Mouse (Mus musculus): ENCODE results near the gene Clasrp. TPM values are rescaled to one million over a fixed set of nuclear protein-coding genes. Genes with fewer than 3 reads are reported as not detected.

The Clasrp gene
- polyA plus RNA-seq, 1 experiment from 2014 or later, result 19.0 TPM

DNA sequence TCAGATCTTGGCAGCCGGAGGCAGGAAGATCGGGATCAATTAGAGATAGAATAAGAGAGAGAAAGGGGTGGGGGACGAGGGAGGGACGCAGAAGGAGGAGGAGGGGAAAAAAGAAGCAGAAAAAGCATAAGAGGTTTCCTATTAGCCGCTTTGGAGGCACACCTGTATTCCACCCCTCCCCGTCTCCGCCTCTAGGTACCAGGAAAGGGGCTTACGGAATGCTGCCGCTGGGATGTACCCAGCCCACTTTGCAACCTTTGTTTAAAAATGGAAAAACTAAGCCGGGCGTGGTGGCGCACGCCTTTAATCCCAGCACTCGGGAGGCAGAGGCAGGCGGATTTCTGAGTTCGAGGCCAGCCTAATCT is 30.5 kb downstream of the Clasrp start:
- Histone ChIP-seq H3K4me1 (replicated peaks; ENCODE audit: control insufficient read depth, insufficient read depth) (peaks cover 7% of the 10 kb centered on the region), H3K4me2 (replicated peaks; ENCODE audit: low read depth) (peak overlapping the region; percentile 92), H3K27ac (replicated peaks) (peak overlapping the region; percentile 93), H3K9ac (ENCODE audit: low read length) (peak overlapping the region; percentile 81), H3K9me3 (ENCODE audit: control insufficient read depth, low read length) (no peaks in the 10 kb centered on the region), H3K27me3 (ENCODE audit: control insufficient read depth, insufficient read depth, low read length) (no peaks in the 10 kb centered on the region), H3K4me3 (ENCODE audit: low read depth, low read length) (peak overlapping the region; percentile 71), H3K36me3 (ENCODE audit: control insufficient read depth, insufficient read depth, low read length) (no peaks in the 10 kb centered on the region)
- TF ChIP-seq CTCF (IDR thresholded peaks at IDR 0.05; ENCODE audit: low read depth), result no peak
- TF ChIP-seq EP300 (optimal IDR thresholded peaks at IDR 0.05), result no peak
- ATAC-seq (ENCODE audit: low FRiP score, low TSS enrichment), result no peak
- 10% methylated on average over 15 of the region's 16 CpGs for WGBS
- no peak for DNase-seq (ENCODE audit: low spot score)

DNA sequence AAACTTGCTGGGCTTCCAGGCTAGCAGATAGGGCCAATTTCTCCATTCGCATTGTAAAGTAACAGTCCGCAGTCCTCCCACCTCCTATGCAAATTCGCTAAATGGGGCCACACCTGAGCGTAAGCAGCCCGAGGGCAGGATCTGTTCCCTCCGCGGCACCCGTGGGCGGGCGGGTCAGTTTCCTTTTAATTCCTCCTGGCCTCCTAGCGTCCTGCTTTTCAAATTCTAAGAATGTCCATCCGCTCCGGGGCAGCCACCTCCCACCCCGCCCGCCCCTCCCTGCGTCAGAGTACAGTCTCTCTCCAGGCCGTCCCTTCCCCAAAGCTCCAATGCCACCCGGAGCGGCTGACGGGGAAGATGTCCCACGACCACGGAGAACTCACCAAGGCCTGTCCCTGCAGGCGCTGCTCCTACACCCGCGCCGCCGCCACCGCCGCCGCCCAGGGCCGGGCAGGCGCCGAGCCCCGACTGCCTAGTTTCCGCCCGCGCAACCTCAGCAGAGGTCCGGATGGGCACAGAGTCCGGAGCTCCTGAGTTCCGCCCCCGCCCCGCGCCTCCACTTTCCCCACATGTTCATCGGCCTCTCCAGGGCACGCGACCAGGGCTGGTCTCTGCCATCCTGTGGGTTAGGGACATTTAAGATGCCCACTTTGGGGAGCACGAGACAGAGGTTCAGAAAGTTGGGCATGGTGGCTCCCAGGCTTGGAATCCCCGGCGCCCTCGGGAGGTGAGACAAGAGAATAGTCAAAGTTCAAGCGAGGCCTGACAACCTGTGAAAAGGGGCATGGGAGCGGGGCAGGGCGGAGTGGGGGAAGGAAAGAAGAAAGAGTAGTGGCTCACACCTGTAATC is 31.1 kb downstream of the Clasrp start:
- Histone ChIP-seq H3K9ac (ENCODE audit: low read length) (peak overlapping the region; percentile 81), H3K27ac (replicated peaks) (peak overlapping the region; percentile 93), H3K4me1 (replicated peaks; ENCODE audit: control insufficient read depth, insufficient read depth) (peaks cover 7% of the 10 kb centered on the region), H3K27me3 (ENCODE audit: control insufficient read depth, insufficient read depth, low read length) (no peaks in the 10 kb centered on the region), H3K36me3 (ENCODE audit: control insufficient read depth, insufficient read depth, low read length) (no peaks in the 10 kb centered on the region), H3K4me2 (replicated peaks; ENCODE audit: low read depth) (peak overlapping the region; percentile 92), H3K9me3 (ENCODE audit: control insufficient read depth, low read length) (no peaks in the 10 kb centered on the region), H3K4me3 (ENCODE audit: low read depth, low read length) (peak overlapping the region; percentile 71)
- DNase-seq (ENCODE audit: low spot score), result peak; percentile 91
- peak; percentile 88 for ATAC-seq (ENCODE audit: low FRiP score, low TSS enrichment)
- under 1% methylated on average over 53 of the region's 53 CpGs for WGBS
- TF ChIP-seq EP300 (optimal IDR thresholded peaks at IDR 0.05) (no peak), CTCF (IDR thresholded peaks at IDR 0.05; ENCODE audit: low read depth) (peak; percentile 27)

DNA sequence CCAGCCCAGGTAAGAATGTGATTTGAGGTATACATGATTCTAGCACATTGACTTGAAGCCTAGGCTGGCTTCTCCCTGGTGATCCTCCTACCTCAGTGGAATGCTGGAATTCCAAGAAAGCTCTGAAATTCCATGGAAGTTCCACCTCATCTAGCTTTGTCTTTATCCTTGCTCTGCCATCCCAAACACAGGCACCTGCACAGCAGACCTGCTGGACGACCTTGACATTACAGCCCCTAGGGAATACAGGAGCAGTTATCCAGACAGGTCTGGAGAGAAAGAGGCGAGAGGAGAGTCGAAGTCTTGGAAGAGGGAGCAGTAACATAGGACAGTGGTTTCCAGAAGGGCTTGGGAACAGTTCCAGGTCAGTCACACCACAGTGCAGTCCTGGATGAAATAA is 34.6 kb downstream of the Clasrp start:
- no peak for TF ChIP-seq EP300 (optimal IDR thresholded peaks at IDR 0.05)
- no peak for TF ChIP-seq CTCF (IDR thresholded peaks at IDR 0.05; ENCODE audit: low read depth)
- H3K4me3 ChIP-seq (ENCODE audit: low read depth, low read length), result no peak overlapping the region
- ATAC-seq (ENCODE audit: low FRiP score, low TSS enrichment) (no peak), DNase-seq (ENCODE audit: low spot score) (no peak)
- no peaks in the 10 kb centered on the region; the same call in 1 of the 2 replicates for H3K4me1 ChIP-seq (replicated peaks; ENCODE audit: control insufficient read depth, insufficient read depth)
- H3K27ac ChIP-seq (replicated peaks), result no peak overlapping the region
- H3K4me2 ChIP-seq (replicated peaks; ENCODE audit: low read depth), result no peak overlapping the region
- H3K27me3 ChIP-seq (ENCODE audit: control insufficient read depth, insufficient read depth, low read length), result no peaks in the 10 kb centered on the region
- peaks cover 11% of the 10 kb centered on the region for H3K36me3 ChIP-seq (ENCODE audit: control insufficient read depth, insufficient read depth, low read length)
- H3K9ac ChIP-seq (ENCODE audit: low read length), result no peak overlapping the region
- 87% methylated on average over 3 of the region's 3 CpGs for WGBS
- H3K9me3 ChIP-seq (ENCODE audit: control insufficient read depth, low read length), result no peaks in the 10 kb centered on the region

DNA sequence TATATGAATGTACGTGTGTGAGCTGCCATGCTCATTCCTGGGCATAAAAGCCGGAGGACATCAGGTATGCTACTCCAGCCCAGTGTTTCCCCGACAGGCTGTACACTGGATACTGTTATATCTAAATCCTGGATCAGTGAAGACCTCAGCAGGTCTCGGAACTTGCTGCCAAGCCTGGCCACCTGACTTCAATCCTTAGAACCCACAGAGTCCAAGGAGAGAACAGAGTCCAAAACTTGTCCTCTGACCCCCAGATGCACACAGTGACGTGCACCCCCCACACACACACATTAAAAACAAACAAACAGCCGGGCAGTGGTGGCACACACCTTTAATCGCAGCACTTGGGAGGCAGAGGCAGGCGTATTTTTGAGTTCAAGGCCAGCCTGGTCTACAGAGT is 36.9 kb downstream of the Clasrp start:
- H3K4me3 ChIP-seq (ENCODE audit: low read depth, low read length), result no peak overlapping the region
- H3K36me3 ChIP-seq (ENCODE audit: control insufficient read depth, insufficient read depth, low read length), result peaks cover 11% of the 10 kb centered on the region
- no peaks in the 10 kb centered on the region for H3K27me3 ChIP-seq (ENCODE audit: control insufficient read depth, insufficient read depth, low read length)
- H3K27ac ChIP-seq (replicated peaks), result no peak overlapping the region
- ATAC-seq (ENCODE audit: low FRiP score, low TSS enrichment), result no peak
- 83% methylated on average over 8 of the region's 8 CpGs for WGBS
- no peak overlapping the region for H3K9ac ChIP-seq (ENCODE audit: low read length)
- no peak for TF ChIP-seq EP300 (optimal IDR thresholded peaks at IDR 0.05)
- TF ChIP-seq CTCF (IDR thresholded peaks at IDR 0.05; ENCODE audit: low read depth), result no peak
- H3K4me1 ChIP-seq (replicated peaks; ENCODE audit: control insufficient read depth, insufficient read depth), result peaks cover 2% of the 10 kb centered on the region; the same call in 1 of the 2 replicates
- DNase-seq (ENCODE audit: low spot score), result no peak
- no peaks in the 10 kb centered on the region for H3K9me3 ChIP-seq (ENCODE audit: control insufficient read depth, low read length)
- H3K4me2 ChIP-seq (replicated peaks; ENCODE audit: low read depth), result no peak overlapping the region

DNA sequence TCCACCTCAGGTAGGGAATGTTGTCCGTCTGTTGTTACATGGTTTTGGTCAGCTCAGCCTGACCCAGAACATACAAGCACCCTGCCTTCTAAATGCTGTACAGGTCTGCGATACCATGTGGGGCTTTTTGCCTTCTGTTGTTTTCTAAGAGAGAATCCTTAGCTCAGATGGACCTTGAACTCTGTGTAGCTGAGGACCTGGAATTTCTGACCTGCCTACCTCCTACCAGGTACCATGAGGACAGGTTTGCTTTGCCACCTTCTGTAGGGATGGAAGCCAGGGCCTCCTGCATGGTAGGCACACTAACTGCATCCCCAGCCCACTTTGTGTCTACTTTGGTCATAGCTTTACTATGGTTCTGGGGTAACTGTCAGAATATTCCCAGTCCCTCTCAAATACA is 38.5 kb downstream of the Clasrp start:
- Histone ChIP-seq H3K9ac (ENCODE audit: low read length) (no peak overlapping the region), H3K36me3 (ENCODE audit: control insufficient read depth, insufficient read depth, low read length) (peaks cover 11% of the 10 kb centered on the region), H3K9me3 (ENCODE audit: control insufficient read depth, low read length) (no peaks in the 10 kb centered on the region), H3K4me1 (replicated peaks; ENCODE audit: control insufficient read depth, insufficient read depth) (0 out of 2 replicates have a peak, but pooled peaks cover 3% of the 10 kb centered on the region), H3K27ac (replicated peaks) (no peak overlapping the region), H3K4me2 (replicated peaks; ENCODE audit: low read depth) (no peak overlapping the region), H3K27me3 (ENCODE audit: control insufficient read depth, insufficient read depth, low read length) (no peaks in the 10 kb centered on the region), H3K4me3 (ENCODE audit: low read depth, low read length) (no peak overlapping the region)
- DNase-seq (ENCODE audit: low spot score) (no peak), ATAC-seq (ENCODE audit: low FRiP score, low TSS enrichment) (no peak)
- TF ChIP-seq CTCF (IDR thresholded peaks at IDR 0.05; ENCODE audit: low read depth) (no peak), EP300 (optimal IDR thresholded peaks at IDR 0.05) (no peak)
- 92% methylated on average over 2 of the region's 2 CpGs for WGBS

DNA sequence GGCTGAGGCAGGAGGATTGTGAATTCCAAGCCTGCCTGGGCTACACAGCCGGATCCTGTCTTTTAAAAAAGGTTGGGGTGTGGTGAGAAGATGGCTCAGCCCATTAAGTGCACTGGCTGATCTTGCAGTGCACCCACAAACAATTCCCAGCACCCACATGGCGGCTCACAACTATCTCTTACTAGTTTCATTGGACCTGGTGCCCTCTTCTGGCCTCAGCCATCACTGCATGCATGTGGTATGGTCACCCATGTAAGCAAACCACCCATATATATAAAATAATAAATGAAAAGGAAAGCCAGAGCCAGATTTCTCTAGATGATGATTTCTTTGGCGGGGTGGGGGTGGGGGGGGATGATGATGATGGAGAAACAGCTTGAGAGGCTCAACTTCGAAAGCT is 39.8 kb downstream of the Clasrp start:
- no peaks in the 10 kb centered on the region for H3K27me3 ChIP-seq (ENCODE audit: control insufficient read depth, insufficient read depth, low read length)
- H3K4me3 ChIP-seq (ENCODE audit: low read depth, low read length), result no peak overlapping the region
- TF ChIP-seq EP300 (optimal IDR thresholded peaks at IDR 0.05) (no peak), CTCF (IDR thresholded peaks at IDR 0.05; ENCODE audit: low read depth) (peak; percentile 56)
- H3K27ac ChIP-seq (replicated peaks), result no peak overlapping the region
- H3K9ac ChIP-seq (ENCODE audit: low read length), result no peak overlapping the region
- no peak for DNase-seq (ENCODE audit: low spot score)
- H3K4me1 ChIP-seq (replicated peaks; ENCODE audit: control insufficient read depth, insufficient read depth), result 0 out of 2 replicates have a peak, but pooled peaks cover 8% of the 10 kb centered on the region
- 92% methylated on average over 4 of the region's 4 CpGs for WGBS
- no peaks in the 10 kb centered on the region for H3K9me3 ChIP-seq (ENCODE audit: control insufficient read depth, low read length)
- no peak for ATAC-seq (ENCODE audit: low FRiP score, low TSS enrichment)
- H3K4me2 ChIP-seq (replicated peaks; ENCODE audit: low read depth), result no peak overlapping the region
- peaks cover 11% of the 10 kb centered on the region for H3K36me3 ChIP-seq (ENCODE audit: control insufficient read depth, insufficient read depth, low read length)
